Comparison of ENCODE assay signal across 11 mouse cellular contexts in the genomic region with DNA sequence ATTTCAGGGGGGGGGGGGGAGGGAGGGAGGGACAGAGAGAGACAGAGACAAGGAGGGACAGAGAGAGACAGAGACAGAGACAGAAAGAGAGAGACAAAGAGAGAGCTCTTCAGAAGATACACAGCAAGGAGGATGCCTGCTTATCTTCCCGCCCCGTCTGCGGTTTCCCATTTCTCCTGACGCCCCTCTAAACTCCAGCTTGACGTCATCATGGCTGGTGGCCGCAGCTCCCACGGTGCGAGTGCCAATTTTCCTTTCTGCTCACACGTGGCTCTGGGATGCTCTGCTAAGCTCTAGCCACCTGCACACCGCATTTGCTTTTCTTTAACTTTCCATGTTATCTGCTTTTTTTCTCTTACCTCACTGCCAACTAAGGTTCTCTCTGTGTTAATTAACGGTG.
DNase-seq lines count a peak whose midpoint lies in the region; ATAC-seq and TF ChIP-seq lines count a peak whose summit lies in the region.
"Had no signal": no experiment of that assay in that cellular context is flagged by ENCODE, and none has a peak within 500 bp of the region (broad histone marks: within the 10 kb centered on the region; RNA-seq: fewer than 3 reads in every experiment).

No protein-coding gene starts in this region.

- H3K27ac ChIP-seq in gastrocnemius, adult 2 months: peak overlapping the region; percentile 63
- 0 out of 2 replicates have a peak overlapping the region, but pooled peaks have one; percentile 8 for H3K27ac ChIP-seq in stomach, postnatal 0 days (replicated peaks)
- no peak overlapping the region for H3K27ac ChIP-seq in midbrain, postnatal 0 days (ENCODE audit: low read depth, low read length)
- H3K27ac ChIP-seq: midbrain, embryonic 12.5 days had no signal

- peak; percentile 38 for DNase-seq in gastrocnemius, adult 2 months
- DNase-seq in gastrocnemius, postnatal 4 days (ENCODE audit: low spot score in 2 of 2): no peak
- peak; percentile 24 for DNase-seq in right cerebral cortex, postnatal 25 days
- DNase-seq in right cerebral cortex, postnatal 36 days (ENCODE audit: low spot score in 2 of 2): no peak
- DNase-seq in stomach, postnatal 0 days (ENCODE audit: low spot score): peak; percentile 21
- DNase-seq in midbrain, postnatal 0 days (ENCODE audit: low spot score): no peak
- no peak for DNase-seq in urinary bladder, postnatal 4 days (ENCODE audit: low spot score in 2 of 2)
- DNase-seq: cerebellum, adult 11 months had no signal

- 24% methylated on average over 11 of the region's 11 CpGs for WGBS in stomach, postnatal 0 days
- WGBS in midbrain, postnatal 0 days: 66% methylated on average over 11 of the region's 11 CpGs

- no peak overlapping the region for H3K4me2 ChIP-seq in stomach, postnatal 0 days (replicated peaks; ENCODE audit: low read depth)
- no peak overlapping the region for H3K4me2 ChIP-seq in midbrain, postnatal 0 days (ENCODE audit: low read depth, low read length, poor library complexity, severe bottlenecking)
- H3K4me2 ChIP-seq: midbrain, embryonic 12.5 days had no signal

- no peak for TF ChIP-seq CTCF in gastrocnemius, adult 2 months (IDR thresholded peaks at IDR 0.05)
- TF ChIP-seq CTCF in stomach, postnatal 0 days (IDR thresholded peaks at IDR 0.05; ENCODE audit: low read depth): no peak
- TF ChIP-seq CTCF in midbrain, postnatal 0 days (IDR thresholded peaks at IDR 0.05): no peak

- H3K9me3 ChIP-seq in stomach, postnatal 0 days (ENCODE audit: control insufficient read depth, low read length): no peaks in the 10 kb centered on the region
- no peaks in the 10 kb centered on the region for H3K9me3 ChIP-seq in midbrain, postnatal 0 days (ENCODE audit: low read length)
- H3K9me3 ChIP-seq: midbrain, embryonic 12.5 days had no signal

- no peak overlapping the region for H3K4me3 ChIP-seq in gastrocnemius, adult 2 months
- no peak overlapping the region for H3K4me3 ChIP-seq in stomach, postnatal 0 days (ENCODE audit: low read depth, low read length)
- H3K4me3 ChIP-seq in midbrain, postnatal 0 days (ENCODE audit: low read depth, low read length): no peak overlapping the region
- H3K4me3 ChIP-seq: midbrain, embryonic 12.5 days had no signal

- peak; percentile 10 to 55; a peak in 2 of 4 replicates for ATAC-seq in hematopoietic stem cell, adult 5-6 weeks (replicated peaks in 1 of 2; ENCODE audit: insufficient read depth in 1 of 2, low FRiP score in 2 of 2, low TSS enrichment in 1 of 2, low read depth in 1 of 2, poor library complexity in 2 of 2, severe bottlenecking in 2 of 2)
- peak; percentile 36; the same call in 1 of the 2 replicates for ATAC-seq in stomach, postnatal 0 days (ENCODE audit: low FRiP score, low TSS enrichment)
- no peak for ATAC-seq in midbrain, postnatal 0 days (ENCODE audit: low FRiP score)
- ATAC-seq: hindbrain, embryonic 16.5 days had no signal

- intact Hi-C loops in gastrocnemius, adult 2 months (cut with DNase I): no loop called here

- no peaks in the 10 kb centered on the region for H3K27me3 ChIP-seq in stomach, postnatal 0 days (ENCODE audit: control insufficient read depth, insufficient read depth, low read length)
- no peaks in the 10 kb centered on the region for H3K27me3 ChIP-seq in midbrain, postnatal 0 days (ENCODE audit: insufficient read depth, low read length)
- H3K27me3 ChIP-seq: midbrain, embryonic 12.5 days had no signal

- H3K9ac ChIP-seq in stomach, postnatal 0 days (ENCODE audit: low read length): no peak overlapping the region
- H3K9ac ChIP-seq in midbrain, postnatal 0 days (replicated peaks; ENCODE audit: low read length, poor library complexity, severe bottlenecking): no peak overlapping the region
- H3K9ac ChIP-seq: midbrain, embryonic 12.5 days had no signal

- no peak for TF ChIP-seq EP300 in stomach, postnatal 0 days (optimal IDR thresholded peaks at IDR 0.05)

- H3K4me1 ChIP-seq in stomach, postnatal 0 days (replicated peaks; ENCODE audit: control insufficient read depth, insufficient read depth): peaks cover 4% of the 10 kb centered on the region; the same call in 1 of the 2 replicates
- H3K4me1 ChIP-seq in midbrain, postnatal 0 days (ENCODE audit: insufficient read depth, low read length): 0 out of 2 replicates have a peak, but pooled peaks cover 3% of the 10 kb centered on the region

- no peaks in the 10 kb centered on the region for H3K36me3 ChIP-seq in stomach, postnatal 0 days (ENCODE audit: control insufficient read depth, insufficient read depth, low read length)
- no peaks in the 10 kb centered on the region for H3K36me3 ChIP-seq in midbrain, postnatal 0 days (ENCODE audit: insufficient read depth, low read length)
- H3K36me3 ChIP-seq: midbrain, embryonic 12.5 days had no signal

Comparison
In these comparisons a context has a peak if more than half of its experiments do, and no peak if none do; other contexts are left out.
1. DNase-seq: peak in gastrocnemius, adult 2 months (single experiment), right cerebral cortex, postnatal 25 days (single experiment) and stomach, postnatal 0 days (single experiment); none in gastrocnemius, postnatal 4 days (0 of 2), right cerebral cortex, postnatal 36 days (0 of 2), midbrain, postnatal 0 days (single experiment) and urinary bladder, postnatal 4 days (0 of 2).